Mouse (Mus musculus): ENCODE data around the gene Ppp1r36.

The Ppp1r36 gene

DNA sequence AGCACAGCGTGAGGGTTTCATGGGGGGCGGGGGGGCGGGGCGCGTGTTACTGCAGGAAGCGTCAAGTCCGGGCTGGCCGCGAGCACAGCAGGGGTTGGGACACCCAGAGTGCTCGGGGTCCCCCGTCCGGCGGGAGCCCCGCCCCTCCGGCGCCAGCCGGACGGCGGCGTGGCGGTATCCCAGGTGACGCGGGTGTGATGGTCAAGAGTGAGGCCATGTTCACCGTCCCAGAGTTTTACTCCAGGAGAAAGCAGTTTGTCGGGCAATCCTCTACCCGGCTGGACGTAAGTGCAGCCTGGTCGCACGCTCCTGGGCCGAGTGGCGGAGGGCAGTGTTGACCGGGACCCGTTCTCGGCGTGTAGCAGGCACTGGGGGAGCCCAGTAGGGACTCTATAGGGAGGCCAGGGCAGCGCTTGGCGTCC is at the start of gene Ppp1r36:
Gene Ppp1r36, plus strand, starts transcription at position 106 of the 422 bp plus-strand sequence.
- peak; percentile 9 to 53 for DNase-seq

DNA sequence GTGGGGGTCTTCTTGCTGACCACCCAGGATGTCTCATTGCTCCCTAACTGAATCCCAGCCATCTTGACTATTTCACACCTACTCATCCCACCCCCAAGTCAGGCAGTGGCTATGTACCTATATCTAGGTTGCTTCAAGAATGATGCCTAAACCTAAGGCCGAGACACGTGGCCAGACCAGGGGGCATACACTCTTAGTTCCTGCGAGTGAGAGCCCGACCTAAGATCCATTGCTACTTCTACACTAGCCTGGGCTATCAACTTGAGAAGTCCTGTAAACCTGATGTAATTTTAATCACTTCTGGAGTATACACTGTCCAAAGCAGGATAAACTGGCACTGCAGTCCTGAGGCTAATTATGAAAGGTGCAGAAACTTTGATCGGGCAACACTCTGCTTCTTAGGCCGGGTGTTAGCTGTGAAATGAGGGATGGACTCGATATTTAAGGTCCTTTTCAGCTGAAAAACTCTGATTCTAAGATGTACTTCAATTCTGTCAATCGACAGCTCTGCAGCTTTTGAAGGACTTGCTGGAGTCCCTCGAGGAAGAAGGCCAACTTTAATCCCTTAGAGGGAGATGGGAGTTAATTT is 49.0 kb upstream of the Ppp1r36 start:
- DNase-seq, result no peak

DNA sequence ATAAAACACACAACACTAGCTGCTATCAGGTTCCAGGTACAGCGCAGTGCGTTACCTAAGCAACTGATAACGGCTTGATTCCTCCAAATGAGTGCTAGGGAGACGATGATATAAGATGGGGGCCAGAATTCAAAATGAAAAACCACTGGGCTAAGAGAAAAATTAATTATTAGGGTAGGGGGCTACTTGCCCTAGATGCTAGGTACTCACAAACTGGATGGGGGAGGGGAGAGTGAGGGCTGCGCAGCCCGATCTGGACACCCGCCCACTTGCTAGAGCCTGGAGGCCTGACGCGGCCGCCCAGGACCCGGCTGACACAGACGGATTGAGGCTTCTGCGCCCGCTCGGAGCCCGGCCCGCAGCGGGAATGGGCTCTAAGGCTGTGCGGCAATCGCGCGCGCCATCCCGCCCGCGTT is 48.5 kb upstream of the Ppp1r36 start:
- DNase-seq, result peak in 1 of 2 experiments; percentile 37

DNA sequence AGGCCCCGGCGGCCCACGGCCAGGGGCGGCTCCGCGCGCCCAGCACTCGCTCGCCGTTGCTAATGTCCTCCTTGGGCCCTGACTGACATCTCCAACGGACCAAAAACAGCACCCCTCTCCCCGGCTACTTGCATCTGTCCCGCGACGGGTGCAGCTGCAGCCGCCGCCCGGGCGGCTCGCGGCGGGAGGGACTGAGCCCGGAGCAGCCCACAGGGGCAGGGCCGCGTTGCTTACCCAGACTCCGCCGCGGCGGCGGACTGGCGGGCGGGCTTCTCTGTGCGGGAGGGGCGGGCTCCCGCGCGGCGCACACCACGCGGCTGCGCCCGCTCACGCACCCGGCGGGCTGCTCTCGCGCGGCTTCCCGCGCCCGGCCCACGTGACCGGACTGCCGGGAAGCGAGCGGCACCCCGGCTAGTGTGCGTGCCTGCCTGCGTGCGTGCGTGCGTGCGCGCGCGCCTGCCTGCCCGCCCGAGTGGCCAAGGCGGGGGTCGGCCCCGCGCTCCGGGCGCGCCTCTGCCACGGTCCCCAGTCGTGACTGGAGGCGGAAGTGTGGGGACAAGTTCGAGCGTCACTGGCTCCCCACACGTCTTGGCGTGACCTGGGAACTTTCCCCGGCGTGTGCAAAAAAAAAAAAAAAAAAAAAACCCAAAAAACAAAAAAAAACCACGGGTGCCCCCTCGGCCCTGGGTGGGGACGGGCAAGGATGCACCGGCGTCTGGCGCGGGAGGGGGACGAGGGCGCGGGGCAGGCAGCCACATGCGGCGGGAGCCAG is 47.9 kb upstream of the Ppp1r36 start, which contains the start of gene Zbtb25:
Gene Zbtb25, minus strand, starts transcription at position 397 of the 772 bp plus-strand sequence.
- peak; percentile 76 to 84 for DNase-seq

DNA sequence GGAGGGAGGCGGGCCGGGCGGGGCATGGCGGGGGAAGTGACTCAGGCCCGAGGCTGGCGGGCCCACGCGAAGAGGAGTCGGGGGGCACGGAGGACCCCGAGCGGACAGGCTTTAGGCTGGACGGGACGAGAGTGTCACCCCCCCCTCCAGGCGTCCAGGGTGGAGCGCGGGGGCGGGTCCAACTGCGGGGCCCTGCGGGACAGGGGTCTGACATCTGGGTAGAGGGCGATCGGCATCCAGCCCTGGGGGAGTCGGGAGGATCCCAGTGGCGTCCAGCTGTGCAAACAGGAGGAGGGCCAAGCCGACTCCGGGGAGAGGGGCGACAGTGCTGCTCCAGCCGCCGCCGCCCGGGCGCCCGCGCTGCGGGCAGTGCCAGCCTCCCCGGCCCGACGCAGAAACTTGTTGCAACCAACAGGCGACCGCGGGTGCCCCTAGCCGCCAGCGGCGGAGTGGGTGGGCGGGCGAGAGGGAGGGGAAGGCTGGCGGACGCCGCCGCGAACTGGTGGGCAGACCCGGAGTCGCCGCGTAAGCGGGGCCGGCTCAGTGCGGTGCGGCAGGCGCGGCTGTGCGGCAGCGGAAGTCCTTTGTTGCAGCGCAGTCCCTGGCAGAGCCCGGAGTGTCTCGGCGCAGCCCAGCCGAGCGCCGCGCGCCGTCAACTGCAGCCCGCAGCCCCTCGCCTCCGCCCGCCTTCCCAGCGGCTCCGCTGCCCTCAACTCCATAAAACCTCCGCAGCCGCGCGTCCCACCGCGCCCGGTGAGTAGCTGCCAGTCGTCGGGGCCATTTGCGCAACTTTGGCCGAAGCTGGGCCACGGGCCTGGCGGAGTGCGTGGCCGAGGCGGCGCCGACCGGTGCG is 47.1 kb upstream of the Ppp1r36 start, which contains the start of gene Zbtb1:
Gene Zbtb1, plus strand, starts transcription at position 289 of the 853 bp plus-strand sequence.
- peak; percentile 83 to 86 for DNase-seq

DNA sequence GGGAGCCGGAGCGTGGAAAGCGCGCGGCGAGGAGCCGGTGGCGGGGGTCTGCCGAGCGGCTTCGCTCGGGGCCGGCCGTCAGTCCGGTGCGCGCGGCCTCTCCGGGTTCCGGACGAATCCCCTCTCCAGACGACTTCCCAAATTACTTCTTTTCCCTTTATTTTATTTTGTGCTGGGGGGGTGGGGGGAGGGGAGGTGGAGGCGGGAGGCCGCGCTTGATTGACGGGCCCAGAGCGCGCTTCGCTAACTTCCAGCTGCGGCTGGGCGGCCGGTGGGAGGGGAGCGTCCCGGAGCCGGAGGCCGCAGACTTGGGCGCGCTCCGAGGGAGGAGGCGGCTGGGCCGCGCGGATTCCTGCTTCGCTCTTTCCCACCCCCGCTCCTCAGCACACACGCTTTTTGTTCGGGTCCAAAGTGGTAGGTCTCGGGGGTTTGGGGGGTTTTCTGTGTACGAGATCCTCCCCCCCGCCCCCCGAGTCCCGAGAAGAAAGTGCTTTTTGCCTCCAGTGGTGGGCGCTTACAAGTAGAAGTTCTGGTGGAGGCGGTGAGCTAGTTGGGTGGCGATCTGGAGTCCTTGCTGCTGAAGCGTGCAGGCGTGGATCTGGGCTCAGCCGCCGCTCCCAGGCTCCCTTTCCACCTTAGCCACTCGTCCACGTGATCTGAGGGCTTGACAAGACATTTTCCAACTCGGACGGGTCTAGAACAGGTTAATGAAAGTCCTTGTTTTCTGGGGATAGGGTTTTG is 46.3 kb upstream of the Ppp1r36 start:
- DNase-seq, result peak; percentile 75 to 81

DNA sequence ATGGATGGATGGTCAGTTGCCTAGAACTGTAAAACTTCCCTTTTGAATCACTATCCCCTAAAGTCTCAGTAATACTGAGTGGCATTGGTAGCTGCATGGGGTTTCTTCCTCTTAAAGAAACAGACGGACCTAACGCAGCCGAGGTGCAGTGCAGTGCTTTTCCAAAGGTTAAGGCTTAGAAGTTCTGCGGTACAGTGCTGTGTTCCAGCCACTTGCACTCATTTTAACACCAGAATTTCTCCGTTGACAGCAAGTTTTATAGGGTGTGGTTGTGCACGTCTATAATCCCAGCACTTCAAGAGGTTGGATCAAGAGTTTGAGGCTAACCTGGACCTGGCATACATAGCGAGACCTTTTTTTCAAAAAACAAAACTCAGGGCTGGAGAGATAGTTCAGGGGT is 45.3 kb upstream of the Ppp1r36 start:
- DNase-seq, result no peak

DNA sequence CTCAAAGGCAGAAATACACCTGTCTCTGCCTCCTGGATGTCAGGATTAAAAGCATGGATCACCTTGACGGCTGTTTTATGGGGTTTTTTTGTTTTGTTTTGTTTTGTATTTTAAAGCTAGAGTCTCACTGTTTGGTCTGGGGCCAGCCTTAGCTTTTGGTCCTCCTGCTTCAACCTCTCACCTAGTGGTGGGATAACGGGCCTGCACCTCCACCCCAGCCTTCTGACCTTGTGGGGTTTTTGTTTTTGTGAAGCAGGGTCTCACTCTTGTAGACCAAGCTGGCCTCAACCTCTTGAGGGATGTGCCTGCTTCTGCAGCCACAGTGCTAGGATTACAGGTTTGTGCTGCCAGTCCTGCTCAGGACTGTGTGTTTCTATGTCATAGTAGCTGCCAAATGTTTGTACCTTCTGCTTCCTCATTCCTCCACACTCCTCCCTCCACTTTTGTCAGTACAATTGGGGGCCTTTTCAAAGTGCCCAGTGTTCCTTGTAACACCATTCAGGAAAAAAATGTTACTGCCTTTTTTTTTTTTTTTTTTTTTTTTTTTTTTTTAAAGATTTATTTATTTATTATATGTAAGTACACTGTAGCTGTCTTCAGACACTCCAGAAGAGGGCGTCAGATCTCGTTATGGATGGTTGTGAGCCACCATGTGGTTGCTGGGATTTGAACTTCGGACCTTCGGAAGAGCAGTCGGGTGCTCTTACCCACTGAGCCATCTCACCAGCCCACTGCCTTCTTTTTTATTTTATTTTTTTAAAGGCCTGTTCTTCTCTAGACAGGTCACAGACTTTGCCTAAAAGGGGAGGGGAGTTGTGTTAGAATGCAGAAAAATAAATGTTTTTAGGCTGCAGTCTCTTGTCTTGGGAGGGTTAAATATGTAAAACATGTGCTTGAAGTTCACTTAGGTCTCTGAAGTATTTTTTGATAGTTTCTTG is 44.2 kb upstream of the Ppp1r36 start:
- DNase-seq, result no peak

DNA sequence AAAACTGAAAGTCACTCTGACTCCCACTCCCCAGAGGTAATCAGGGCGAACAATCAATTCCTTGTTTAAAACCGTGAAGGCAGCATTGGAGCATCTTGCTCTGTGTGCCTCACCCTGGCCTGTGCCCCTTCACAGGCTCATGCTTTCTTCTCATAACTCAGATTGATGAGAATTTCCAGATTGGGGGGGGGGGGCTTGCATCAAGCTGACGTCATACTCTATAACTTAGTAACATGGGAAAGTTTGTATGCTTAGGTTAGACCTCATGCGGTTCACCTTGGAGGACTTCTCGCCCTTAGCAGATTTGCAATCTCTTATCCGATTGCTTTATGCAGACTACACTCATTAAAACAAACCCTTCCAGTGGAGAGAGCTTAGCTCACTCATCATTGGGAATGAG is 43.3 kb upstream of the Ppp1r36 start:
- DNase-seq, result no peak

DNA sequence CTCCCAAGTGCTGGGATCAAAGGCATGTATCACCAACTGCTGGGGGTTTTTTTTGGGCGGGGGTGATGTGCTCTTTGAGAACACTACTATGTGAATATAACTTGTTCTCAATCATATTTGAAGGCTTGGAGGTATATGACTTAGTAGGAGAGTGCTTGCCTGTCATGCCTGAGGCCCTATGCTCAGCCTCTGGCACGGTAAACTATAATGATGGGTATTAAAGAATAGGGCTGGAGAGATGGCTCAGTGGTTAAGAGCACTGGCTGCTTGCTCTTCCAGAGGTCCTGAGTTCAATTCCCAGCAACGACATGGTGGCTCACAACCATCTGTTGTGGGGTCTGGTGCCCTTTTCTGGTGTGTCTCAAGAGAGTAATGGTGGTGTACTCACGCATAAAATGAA is 42.4 kb upstream of the Ppp1r36 start:
- no peak for DNase-seq

DNA sequence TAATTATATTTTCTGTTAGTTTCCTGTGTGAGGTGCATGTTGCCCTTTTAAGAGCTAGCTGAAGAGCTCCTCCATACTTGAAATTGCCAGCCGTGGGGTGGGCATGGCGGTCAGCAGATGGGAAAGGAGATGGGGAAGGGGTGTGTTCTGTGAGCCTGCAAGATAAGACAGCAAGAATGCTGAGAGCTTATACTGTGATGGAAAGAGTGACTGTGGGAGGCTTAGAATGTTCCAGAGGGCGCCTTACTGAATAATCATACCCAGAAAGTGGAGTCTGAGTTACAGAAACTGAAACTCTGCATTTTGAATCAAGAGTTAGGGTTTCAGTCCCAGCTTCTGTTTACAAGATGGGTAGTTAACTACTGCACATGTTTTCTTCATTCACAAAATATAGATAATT is 41.8 kb upstream of the Ppp1r36 start:
- no peak for DNase-seq

DNA sequence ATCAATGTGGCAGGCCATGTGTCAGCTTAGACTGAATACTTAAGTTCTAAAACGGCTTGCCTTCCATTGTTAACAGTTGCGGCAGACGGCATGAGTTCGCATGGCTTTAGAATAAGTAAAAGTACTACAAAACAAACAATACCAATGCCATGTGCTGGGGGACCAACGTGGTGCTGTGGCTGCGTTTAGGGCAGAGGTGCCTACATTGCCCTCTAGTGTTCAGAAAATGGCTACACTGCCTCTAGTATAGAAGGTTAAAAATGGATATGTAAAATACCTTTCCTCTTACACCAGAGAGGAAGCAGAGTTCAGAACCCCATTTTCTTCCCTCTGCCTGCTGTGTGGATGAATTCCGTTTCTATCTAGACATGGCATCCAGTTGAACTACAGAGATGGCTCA is 40.7 kb upstream of the Ppp1r36 start:
- peak in 1 of 2 experiments; percentile 48 for DNase-seq

DNA sequence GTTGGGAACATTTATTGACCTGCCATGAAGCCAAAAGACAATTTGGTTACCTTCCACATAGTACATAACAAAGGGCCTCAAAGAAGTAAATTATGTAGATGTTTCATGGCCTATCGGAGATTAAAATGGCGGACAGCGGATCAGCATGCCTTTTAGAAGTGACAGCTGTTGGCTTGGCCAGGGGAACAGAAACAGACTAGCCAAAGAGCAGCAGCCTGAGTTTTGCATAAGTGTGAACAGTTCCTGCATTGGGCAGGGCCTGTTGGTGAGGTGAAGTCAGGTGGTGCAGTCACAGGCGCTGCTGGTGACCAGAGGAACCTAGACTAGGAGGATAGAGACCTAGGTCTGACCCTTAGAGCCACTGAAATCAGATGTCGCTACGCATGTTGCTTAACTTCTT is 40.3 kb upstream of the Ppp1r36 start:
- peak in 1 of 2 experiments; percentile 41 for DNase-seq

DNA sequence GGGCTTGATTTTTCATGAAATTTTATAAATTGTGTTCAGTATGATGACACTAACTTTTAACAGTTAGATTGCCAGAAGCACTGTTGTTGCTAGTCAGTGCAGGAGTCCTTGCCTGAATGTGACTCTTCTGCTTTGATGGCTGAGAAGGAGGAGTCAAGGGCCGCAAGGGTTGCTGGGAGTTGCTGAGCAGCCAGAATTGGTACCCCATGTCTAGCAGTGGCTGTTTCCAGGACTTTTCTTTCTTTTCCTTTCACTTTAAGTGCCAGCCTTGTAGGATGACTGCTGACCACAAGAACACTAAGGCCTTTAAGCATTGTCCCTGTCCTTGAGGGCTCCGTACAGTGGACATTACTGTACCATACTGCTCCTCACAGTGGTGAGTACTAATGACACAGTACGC is 39.6 kb upstream of the Ppp1r36 start:
- DNase-seq, result no peak

DNA sequence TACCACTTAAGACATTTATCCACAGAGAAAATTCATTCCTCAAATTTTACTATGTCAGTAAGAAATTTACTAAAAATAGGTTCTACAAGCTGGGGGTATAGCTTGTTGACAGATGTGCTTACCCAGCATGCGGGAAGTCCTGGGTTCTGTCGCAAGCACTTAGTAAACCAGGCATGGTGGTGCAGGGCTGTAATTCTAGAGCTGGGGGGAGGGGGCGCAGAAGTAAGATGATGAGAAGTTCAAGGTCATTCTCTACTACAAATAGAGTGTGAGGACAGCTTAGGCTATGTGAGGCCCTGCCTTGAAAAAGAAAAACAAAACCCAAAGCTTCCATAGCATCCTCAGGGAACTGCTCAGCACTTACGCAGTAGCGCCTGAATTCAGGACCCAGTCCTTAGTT is 38.8 kb upstream of the Ppp1r36 start:
- DNase-seq, result no peak

DNA sequence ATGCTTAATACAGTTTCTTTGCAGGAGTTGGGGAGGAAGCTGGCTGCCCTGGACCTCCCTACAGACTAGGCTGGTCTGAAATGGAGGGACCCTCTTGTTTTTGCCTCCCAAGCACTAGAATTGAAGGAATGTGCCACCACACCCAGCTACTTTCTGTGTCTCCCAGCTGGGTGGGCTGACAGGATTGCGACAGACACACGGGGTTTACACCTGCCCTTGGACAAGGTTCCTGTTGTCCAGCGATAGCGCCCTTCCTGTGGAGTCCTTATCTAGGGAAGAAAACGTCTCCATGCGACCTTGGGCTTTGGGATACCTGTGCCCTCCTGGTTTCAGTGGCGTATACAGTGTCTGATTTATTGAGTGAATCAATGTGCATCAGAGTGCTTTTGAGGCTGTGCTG is 37.2 kb upstream of the Ppp1r36 start:
- DNase-seq, result no peak

DNA sequence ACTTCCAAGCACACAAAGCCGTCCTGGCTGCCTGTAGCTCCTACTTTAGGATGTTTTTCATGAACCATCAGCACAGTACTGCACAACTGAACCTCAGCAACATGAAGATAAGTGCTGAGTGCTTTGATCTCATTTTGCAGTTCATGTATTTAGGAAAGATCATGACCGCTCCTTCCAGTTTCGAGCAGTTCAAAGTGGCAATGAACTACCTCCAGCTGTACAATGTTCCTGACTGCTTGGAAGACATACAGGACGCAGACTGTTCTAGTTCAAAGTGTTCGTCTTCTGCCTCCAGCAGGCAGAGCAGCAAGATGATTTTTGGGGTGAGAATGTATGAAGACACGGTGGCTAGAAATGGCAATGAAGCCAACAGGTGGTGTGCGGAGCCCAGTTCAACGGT is 32.0 kb upstream of the Ppp1r36 start:
- no peak for DNase-seq

DNA sequence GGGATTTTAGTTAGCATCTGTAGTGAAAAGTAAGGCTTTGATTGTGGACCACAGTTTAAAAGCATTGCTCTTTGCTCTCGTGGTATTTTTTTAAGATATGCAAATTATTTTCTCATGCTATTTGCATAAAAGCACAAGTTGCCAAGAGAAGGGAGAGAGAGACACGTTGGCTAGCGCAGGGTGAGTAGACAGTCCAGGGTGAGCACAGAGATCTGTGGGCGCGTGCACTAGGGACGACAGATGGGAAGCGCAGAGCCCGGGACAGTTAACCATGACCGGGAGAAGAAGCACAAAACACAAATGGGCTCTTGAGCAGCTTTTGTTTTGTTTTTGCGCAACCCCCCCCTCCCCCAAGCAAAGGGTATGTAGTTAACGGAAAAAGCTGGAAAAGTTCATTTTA is 28.5 kb upstream of the Ppp1r36 start:
- no peak for DNase-seq

DNA sequence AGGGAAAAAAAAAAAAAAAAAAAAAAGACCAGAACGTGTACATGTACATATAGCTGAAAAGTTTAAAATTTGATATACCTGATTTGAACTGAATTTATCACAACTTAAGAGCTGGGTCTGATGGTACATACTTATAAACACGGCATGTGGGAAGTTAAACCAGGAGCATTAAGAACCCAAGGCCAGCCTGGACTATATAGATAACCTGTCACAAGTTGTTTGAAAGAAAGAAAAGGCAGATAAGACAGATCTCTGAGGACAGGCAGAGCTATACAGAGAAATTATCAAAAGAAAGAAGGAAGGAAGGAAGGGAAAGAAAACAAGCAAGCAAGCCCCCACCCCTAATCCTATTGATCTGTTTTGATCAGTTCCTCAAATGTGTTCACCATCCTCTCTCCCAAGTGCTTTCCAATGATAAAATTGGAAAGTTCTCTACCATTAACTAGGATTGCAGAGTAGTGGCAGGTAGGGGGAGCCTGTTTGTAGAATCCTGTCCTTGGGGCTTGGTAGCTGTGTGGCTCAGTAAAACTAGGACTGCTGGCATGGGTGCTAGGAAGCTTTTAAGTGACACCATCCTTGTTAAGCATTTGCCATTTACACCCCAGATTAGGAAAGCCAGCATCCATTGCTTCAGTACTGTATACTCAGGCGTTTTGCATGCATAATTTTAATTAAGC is 25.6 kb upstream of the Ppp1r36 start:
- no peak for DNase-seq

DNA sequence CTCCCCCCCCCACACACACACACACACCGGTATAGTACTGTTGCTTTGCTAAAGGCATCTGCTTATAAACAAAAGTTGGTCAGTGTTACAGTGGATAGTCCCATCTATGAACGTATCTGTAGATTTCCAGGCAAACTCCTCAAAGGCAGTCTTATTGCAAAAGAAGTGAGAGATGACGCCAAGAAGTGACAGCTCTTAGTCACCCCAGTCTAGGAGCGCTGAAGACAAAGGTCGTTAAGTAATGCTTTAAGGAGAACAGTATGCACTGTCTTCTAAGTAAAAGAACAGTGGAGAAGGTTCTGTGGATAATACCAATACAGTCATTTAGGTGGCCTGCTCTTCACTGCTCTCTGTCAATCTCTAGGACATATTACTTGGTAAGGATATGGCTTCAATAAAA is 24.4 kb upstream of the Ppp1r36 start:
- DNase-seq, result no peak

DNA sequence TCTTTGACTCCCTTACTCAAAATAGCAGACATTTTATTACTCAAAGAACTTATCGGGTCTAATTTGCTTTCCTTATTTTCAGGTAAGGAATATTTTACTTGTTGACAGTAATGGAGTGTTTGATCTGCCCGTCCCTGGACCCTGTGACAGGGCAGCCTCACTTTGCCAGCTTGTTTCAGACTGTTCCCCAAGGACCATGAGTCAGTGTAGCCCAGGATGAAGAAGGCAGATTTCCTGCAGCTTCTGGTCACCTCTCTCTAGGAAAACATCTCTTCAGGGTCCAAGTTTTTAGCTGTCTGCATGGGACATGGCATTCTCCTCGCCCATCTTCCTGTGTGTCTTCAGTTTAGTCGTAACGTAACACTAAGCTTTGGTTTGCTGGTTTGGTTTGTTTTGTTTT is 20.1 kb upstream of the Ppp1r36 start:
- no peak for DNase-seq

Data from lung, adult 18-20 months (tissue).